Mouse (Mus musculus): ENCODE data around the gene Asic2. TPM values are rescaled to one million over a fixed set of nuclear protein-coding genes. Genes with fewer than 3 reads are reported as not detected.
"Not testable (repeated sequence)": the region's sequence is repeated elsewhere in the genome, so short reads cannot be mapped to it uniquely, and the experiment has no call there.

Gene Asic2
- polyA plus RNA-seq, 1 experiment from 2014 or later: not detected

DNA sequence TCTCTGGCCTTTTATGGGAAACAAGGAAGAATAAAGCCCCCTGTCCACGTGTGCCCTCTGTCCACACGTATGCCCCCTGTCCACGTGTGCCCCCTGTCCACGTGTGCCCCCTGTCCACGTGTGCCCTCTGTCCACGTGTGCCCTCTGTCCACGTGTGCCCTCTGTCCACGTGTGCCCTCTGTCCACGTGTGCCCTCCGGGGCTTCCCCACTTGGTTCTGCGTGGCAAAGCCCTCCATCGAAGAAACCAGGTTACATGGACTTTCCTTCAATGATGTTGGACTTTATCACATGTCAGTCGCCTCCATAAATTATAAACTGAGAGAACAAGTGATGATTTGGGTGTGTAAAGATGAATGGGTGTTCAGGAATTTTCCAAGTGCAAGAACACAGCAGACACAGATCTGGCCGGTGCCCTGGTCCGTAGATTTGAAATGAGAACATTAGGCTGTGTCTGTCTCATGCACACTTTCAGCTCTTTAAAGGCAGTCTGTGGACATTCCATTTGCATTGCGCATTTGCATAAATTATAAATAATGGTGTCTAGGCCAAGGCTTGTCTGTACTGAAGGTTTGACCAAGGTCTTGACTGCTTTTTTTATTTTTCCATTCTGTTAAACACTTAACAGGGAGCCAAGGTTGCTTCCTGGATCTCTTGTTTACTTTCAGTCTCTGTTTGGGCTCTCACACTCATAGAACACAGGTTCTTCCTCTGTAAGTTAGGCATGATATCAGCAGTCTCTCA, 695.4 kb downstream of the Asic2 start:
- H3K27me3 ChIP-seq (ENCODE audit: control insufficient read depth, insufficient read depth, low read depth, low read length): no peaks in the 10 kb centered on the region
- no peak overlapping the region for H3K27ac ChIP-seq (ENCODE audit: low read length)
- no peak overlapping the region for H3K4me3 ChIP-seq (ENCODE audit: low read depth, low read length)
- H3K4me2 ChIP-seq (ENCODE audit: low read depth, low read length): no peak overlapping the region
- no peak for ATAC-seq (ENCODE audit: low read depth)
- 63% methylated on average over 16 of the region's 16 CpGs for WGBS (ENCODE audit: insufficient replicate concordance)
- H3K9me3 ChIP-seq (replicated peaks; ENCODE audit: control insufficient read depth, low read length): no peaks in the 10 kb centered on the region
- H3K36me3 ChIP-seq (ENCODE audit: control insufficient read depth, insufficient read depth): no peaks in the 10 kb centered on the region
- H3K9ac ChIP-seq (ENCODE audit: low read depth, low read length): no peak overlapping the region
- no peaks in the 10 kb centered on the region for H3K4me1 ChIP-seq (ENCODE audit: control insufficient read depth, low read depth, low read length)

DNA sequence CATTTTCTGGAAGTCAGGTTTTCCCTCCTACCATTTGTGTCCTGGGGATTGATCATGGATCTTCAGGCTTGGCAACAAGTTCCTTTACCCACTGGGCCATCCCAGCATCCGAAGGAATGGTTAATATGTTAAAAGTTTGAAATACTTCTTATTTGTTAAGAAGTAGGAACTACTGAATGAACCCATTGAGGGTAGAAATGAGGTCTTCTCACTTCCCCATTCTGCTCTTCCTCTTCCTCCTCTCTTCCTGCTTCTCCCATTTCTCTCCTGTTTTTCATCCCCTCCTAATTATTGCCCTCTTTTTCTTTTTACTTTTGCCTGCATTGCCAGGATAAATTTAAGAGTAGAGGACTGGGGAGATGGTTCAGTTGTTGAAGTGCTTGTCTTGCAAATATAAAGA, 696.8 kb downstream of the Asic2 start:
- no peaks in the 10 kb centered on the region for H3K27me3 ChIP-seq (ENCODE audit: control insufficient read depth, insufficient read depth, low read depth, low read length)
- H3K9ac ChIP-seq (ENCODE audit: low read depth, low read length): no peak overlapping the region
- H3K9me3 ChIP-seq (replicated peaks; ENCODE audit: control insufficient read depth, low read length): no peaks in the 10 kb centered on the region
- no peak overlapping the region for H3K27ac ChIP-seq (ENCODE audit: low read length)
- WGBS (ENCODE audit: insufficient replicate concordance): 37% methylated on average over 1 of the region's 1 CpGs
- ATAC-seq (ENCODE audit: low read depth): no peak
- H3K4me2 ChIP-seq (ENCODE audit: low read depth, low read length): no peak overlapping the region
- no peaks in the 10 kb centered on the region for H3K36me3 ChIP-seq (ENCODE audit: control insufficient read depth, insufficient read depth)
- H3K4me1 ChIP-seq (ENCODE audit: control insufficient read depth, low read depth, low read length): no peaks in the 10 kb centered on the region
- H3K4me3 ChIP-seq (ENCODE audit: low read depth, low read length): no peak overlapping the region

DNA sequence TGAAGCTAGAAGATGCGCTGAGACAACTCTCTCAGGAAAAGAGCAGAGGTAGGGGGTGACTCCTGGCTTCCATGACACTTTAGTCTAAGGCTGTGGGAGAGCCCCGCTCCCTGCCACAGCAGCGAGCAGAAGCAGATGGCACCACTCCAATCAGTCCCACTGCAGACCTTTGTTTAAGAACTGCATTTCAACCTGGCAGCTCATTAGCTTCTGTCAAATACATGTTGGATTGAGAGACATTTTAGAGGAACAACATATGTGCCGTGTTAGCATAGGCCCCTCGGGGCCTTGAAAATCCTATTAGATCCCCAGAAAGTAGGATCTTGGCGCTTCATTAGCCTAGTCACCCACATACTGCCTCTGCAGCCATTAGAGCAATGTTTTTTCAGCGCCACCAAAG, 697.7 kb downstream of the Asic2 start:
- no peak overlapping the region for H3K27ac ChIP-seq (ENCODE audit: low read length)
- H3K4me2 ChIP-seq (ENCODE audit: low read depth, low read length): no peak overlapping the region
- no peaks in the 10 kb centered on the region for H3K27me3 ChIP-seq (ENCODE audit: control insufficient read depth, insufficient read depth, low read depth, low read length)
- no peak overlapping the region for H3K9ac ChIP-seq (ENCODE audit: low read depth, low read length)
- no peaks in the 10 kb centered on the region for H3K9me3 ChIP-seq (replicated peaks; ENCODE audit: control insufficient read depth, low read length)
- 61% methylated on average over 7 of the region's 7 CpGs for WGBS (ENCODE audit: insufficient replicate concordance)
- no peaks in the 10 kb centered on the region for H3K4me1 ChIP-seq (ENCODE audit: control insufficient read depth, low read depth, low read length)
- ATAC-seq (ENCODE audit: low read depth): no peak
- H3K36me3 ChIP-seq (ENCODE audit: control insufficient read depth, insufficient read depth): no peaks in the 10 kb centered on the region
- H3K4me3 ChIP-seq (ENCODE audit: low read depth, low read length): no peak overlapping the region

DNA sequence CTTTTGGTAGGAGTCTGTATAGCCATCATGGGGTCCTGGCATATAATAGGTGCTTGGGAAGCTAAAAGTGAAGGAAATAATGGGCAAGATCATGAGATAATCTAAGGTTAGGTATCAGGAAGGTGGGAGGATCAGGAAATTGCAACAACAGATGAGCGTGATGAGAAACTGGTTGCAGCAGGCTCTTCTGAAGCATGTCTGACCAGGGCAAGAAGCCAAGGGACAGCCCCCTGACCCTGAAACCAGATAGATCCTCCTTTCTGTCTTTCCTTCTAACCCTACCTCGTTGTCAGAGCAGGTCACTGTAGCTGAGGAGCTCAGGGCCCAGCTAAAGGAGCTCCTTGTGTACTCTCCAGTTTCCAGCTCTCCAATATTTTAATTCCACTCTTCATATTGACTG, 704.5 kb downstream of the Asic2 start:
- no peak for ATAC-seq (ENCODE audit: low read depth)
- Histone ChIP-seq H3K4me3 (ENCODE audit: low read depth, low read length) (no peak overlapping the region), H3K9ac (ENCODE audit: low read depth, low read length) (no peak overlapping the region), H3K4me2 (ENCODE audit: low read depth, low read length) (no peak overlapping the region), H3K27ac (ENCODE audit: low read length) (no peak overlapping the region), H3K36me3 (ENCODE audit: control insufficient read depth, insufficient read depth) (no peaks in the 10 kb centered on the region), H3K9me3 (replicated peaks; ENCODE audit: control insufficient read depth, low read length) (no peaks in the 10 kb centered on the region), H3K4me1 (ENCODE audit: control insufficient read depth, low read depth, low read length) (no peaks in the 10 kb centered on the region), H3K27me3 (ENCODE audit: control insufficient read depth, insufficient read depth, low read depth, low read length) (no peaks in the 10 kb centered on the region)
- 30% methylated on average over 2 of the region's 2 CpGs for WGBS (ENCODE audit: insufficient replicate concordance)

DNA sequence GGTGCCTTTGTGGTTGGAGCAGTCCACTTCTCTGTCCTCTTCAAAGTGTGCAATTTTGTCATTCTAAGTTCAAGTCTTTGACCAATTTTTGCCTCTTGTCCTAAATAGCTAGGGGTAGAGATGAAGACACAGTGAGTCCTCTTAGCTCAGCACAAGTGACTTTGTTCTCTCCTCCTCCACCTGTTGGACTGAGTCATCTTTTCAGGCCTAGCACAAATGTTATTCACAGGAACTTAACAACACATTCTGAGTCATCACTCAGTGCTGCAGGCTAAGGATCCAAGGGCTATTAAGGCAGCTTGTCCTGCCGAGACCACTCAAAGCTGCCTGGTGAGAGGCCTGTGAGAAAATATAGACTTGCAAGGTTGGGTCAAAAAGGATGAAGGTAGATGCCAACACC, 705.1 kb downstream of the Asic2 start:
- Histone ChIP-seq H3K4me3 (ENCODE audit: low read depth, low read length) (no peak overlapping the region), H3K4me2 (ENCODE audit: low read depth, low read length) (no peak overlapping the region), H3K27ac (ENCODE audit: low read length) (no peak overlapping the region), H3K9me3 (replicated peaks; ENCODE audit: control insufficient read depth, low read length) (no peaks in the 10 kb centered on the region), H3K36me3 (ENCODE audit: control insufficient read depth, insufficient read depth) (no peaks in the 10 kb centered on the region), H3K9ac (ENCODE audit: low read depth, low read length) (no peak overlapping the region), H3K27me3 (ENCODE audit: control insufficient read depth, insufficient read depth, low read depth, low read length) (no peaks in the 10 kb centered on the region), H3K4me1 (ENCODE audit: control insufficient read depth, low read depth, low read length) (no peaks in the 10 kb centered on the region)
- 55% methylated on average over 1 of the region's 1 CpGs for WGBS (ENCODE audit: insufficient replicate concordance)
- ATAC-seq (ENCODE audit: low read depth): no peak

DNA sequence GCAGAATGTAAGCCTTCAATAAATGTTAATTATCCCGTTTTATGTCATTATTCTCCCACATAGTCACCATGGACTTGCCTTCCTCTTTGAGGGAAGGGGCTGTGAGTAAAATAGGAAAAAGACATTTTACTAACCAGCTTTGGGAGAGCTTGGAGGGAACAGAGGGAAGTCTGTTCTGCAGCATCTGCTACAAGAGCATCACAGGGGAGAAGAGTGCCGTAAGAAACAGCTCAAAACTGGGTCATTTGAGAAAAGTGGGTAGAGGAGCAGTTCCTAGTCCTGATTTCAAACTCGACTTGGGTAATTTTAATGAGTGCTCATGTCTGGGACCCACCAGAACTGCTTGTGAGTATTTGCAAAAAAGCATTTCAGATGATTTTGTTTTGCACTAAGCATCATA, 707.0 kb downstream of the Asic2 start:
- Histone ChIP-seq H3K27ac (ENCODE audit: low read length) (no peak overlapping the region), H3K4me2 (ENCODE audit: low read depth, low read length) (no peak overlapping the region), H3K9me3 (replicated peaks; ENCODE audit: control insufficient read depth, low read length) (no peaks in the 10 kb centered on the region), H3K4me3 (ENCODE audit: low read depth, low read length) (no peak overlapping the region), H3K4me1 (ENCODE audit: control insufficient read depth, low read depth, low read length) (no peaks in the 10 kb centered on the region), H3K27me3 (ENCODE audit: control insufficient read depth, insufficient read depth, low read depth, low read length) (no peaks in the 10 kb centered on the region), H3K9ac (ENCODE audit: low read depth, low read length) (no peak overlapping the region), H3K36me3 (ENCODE audit: control insufficient read depth, insufficient read depth) (no peaks in the 10 kb centered on the region)
- 51% methylated on average over 3 of the region's 3 CpGs for WGBS (ENCODE audit: insufficient replicate concordance)
- ATAC-seq (ENCODE audit: low read depth): no peak

DNA sequence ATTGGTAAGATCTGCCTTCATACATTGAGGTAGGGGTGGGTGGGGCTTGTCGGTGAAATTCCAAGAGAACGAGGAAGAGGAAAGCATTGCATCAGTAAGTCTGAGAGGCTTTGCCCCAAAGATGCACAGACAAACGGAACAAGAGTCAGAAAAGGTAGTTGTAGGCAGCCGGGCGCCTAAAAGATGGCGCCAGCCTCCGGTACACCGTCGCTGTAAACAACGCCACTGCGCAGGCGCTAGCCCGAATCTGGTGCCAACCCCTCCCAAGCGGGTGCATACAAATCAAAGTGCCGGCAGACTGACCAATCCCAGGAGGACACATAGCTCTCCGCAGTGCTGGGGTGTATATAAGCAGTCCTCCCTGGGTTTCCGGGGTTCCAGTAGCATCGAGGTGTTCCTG, 727.1 kb downstream of the Asic2 start:
- not testable (repeated sequence) for ATAC-seq (ENCODE audit: low read depth); H3K4me1 ChIP-seq (ENCODE audit: control insufficient read depth, low read depth, low read length); H3K27me3 ChIP-seq (ENCODE audit: control insufficient read depth, insufficient read depth, low read depth, low read length); H3K4me2 ChIP-seq (ENCODE audit: low read depth, low read length); H3K27ac ChIP-seq (ENCODE audit: low read length); H3K9ac ChIP-seq (ENCODE audit: low read depth, low read length); H3K4me3 ChIP-seq (ENCODE audit: low read depth, low read length); H3K36me3 ChIP-seq (ENCODE audit: control insufficient read depth, insufficient read depth); H3K9me3 ChIP-seq (replicated peaks; ENCODE audit: control insufficient read depth, low read length)
- WGBS (ENCODE audit: insufficient replicate concordance): 81% methylated on average over 18 of the region's 18 CpGs

DNA sequence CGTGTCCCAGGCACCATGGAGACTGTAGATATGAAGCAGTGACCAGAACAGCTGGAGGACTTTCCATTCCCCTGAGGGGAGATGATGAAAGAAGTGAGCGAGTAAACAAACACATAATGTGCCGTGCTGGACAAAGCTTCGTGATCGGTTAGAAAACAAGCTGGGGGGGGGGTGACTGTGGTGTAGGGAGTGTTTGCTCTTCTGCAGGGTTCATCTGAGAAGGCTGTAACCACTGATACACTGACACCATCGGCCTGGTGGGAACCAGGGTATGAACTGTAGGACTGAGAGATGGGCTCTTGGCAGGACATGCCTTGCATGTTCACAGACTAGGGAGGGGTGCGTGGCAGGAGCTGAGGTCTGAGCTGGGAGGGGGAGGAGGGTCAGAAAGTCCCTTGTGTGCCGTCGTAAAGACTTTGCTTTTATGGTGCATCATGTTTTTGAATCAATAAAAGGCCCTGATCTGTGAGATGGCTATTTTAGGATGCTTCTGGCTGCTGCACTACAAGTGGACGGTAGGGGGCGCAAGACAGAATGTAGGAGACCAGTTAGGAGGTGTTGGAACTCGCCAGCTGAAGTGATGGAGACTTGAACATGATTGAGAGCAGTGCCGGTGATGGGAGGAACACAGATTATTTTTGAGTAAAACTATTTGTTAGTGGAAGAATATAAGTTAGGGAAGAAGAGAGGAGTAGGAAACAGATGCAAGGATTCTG, 728.1 kb downstream of the Asic2 start:
- ATAC-seq (ENCODE audit: low read depth): no peak
- no peaks in the 10 kb centered on the region for H3K27me3 ChIP-seq (ENCODE audit: control insufficient read depth, insufficient read depth, low read depth, low read length)
- no peaks in the 10 kb centered on the region for H3K9me3 ChIP-seq (replicated peaks; ENCODE audit: control insufficient read depth, low read length)
- 44% methylated on average over 13 of the region's 13 CpGs for WGBS (ENCODE audit: insufficient replicate concordance)
- H3K4me2 ChIP-seq (ENCODE audit: low read depth, low read length): no peak overlapping the region
- no peak overlapping the region for H3K27ac ChIP-seq (ENCODE audit: low read length)
- no peaks in the 10 kb centered on the region for H3K36me3 ChIP-seq (ENCODE audit: control insufficient read depth, insufficient read depth)
- H3K4me3 ChIP-seq (ENCODE audit: low read depth, low read length): no peak overlapping the region
- H3K9ac ChIP-seq (ENCODE audit: low read depth, low read length): no peak overlapping the region
- no peaks in the 10 kb centered on the region for H3K4me1 ChIP-seq (ENCODE audit: control insufficient read depth, low read depth, low read length)

DNA sequence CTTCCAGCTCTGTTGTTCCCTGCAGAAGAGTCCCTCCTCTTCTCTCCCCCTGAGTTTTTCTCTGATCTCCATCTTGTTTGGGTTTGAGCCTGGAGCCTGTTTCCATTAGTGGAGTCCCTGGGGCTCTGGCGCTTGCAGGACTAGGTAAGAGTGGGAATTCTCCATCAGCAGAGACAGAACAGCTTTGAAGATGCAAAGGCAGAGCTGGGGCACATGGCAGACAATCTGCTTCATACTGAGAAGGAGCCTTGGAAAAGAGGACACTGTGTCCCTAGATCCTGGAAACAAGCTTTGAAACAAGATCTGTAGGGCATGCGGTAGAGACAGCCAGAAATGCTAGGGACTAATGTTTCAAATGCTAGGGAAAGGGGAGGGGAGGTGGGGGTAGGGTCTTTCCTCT, 729.2 kb downstream of the Asic2 start:
- 56% methylated on average over 2 of the region's 2 CpGs for WGBS (ENCODE audit: insufficient replicate concordance)
- no peak overlapping the region for H3K9ac ChIP-seq (ENCODE audit: low read depth, low read length)
- ATAC-seq (ENCODE audit: low read depth): no peak

More for the DNA sequence above, 729.2 kb downstream of the Asic2 start:
- H3K4me2 ChIP-seq (ENCODE audit: low read depth, low read length): no peak overlapping the region
- H3K27ac ChIP-seq (ENCODE audit: low read length): no peak overlapping the region
- H3K36me3 ChIP-seq (ENCODE audit: control insufficient read depth, insufficient read depth): no peaks in the 10 kb centered on the region
- H3K9me3 ChIP-seq (replicated peaks; ENCODE audit: control insufficient read depth, low read length): no peaks in the 10 kb centered on the region
- no peaks in the 10 kb centered on the region for H3K27me3 ChIP-seq (ENCODE audit: control insufficient read depth, insufficient read depth, low read depth, low read length)
- H3K4me1 ChIP-seq (ENCODE audit: control insufficient read depth, low read depth, low read length): no peaks in the 10 kb centered on the region
- no peak overlapping the region for H3K4me3 ChIP-seq (ENCODE audit: low read depth, low read length)

Data from liver, embryonic 16.5 days (tissue).